Mouse (Mus musculus) layer of hippocampus, adult 18-20 months (tissue): ENCODE measurements around the gene Nt5c2. TPM values are rescaled to one million over a fixed set of nuclear protein-coding genes. Genes with fewer than 3 reads are reported as not detected.

ENCODE experiments used
- DNase-seq, 2 experiments: peaks; one replicate each; pipeline ENCODE4 v3.0.0; 2022; ENCODE audit warnings: low spot score in 2 of 2
- total RNA-seq, 2 experiments: library from RNA; stranded (reverse); gene quantifications; 2 replicates each; pipeline ENCODE4 v1.2.3; 2021

Gene Nt5c2
- total RNA-seq, 2 experiments from 2014 or later = 75.5 to 78.5 TPM

DNA sequence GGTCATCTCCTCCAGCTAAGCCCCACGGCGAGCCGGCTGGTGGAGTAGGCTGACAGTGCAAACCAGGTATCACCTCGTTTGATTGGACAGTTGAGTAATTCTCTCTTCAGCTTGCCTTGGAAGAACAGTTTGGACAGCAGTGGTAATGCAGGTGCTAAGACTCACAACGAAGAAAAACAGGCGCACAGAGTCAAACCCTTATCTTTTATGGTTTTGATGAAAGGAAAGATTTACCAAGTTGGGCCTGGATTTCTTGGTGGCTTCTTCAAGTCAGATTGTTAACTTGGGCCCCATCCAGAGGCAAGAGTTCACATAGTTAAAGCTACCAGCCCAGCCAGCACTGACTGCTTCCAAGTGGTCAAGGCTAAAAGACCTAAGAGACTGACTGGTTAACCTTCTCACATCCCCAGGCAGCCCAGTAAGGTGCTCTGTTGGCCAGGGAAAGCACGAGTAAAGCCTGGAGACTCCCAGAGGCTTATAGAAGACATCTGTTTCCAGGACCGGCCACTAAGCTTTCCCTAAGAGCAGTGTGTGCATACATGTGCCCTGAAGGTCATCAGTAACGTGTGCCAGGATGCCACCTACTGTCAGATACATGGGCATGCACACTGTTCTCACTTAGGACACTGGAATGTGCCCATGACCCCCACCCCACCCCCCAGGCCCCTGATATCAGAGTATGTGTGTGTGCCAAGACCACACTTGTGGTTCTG is 157.5 kb downstream of the Nt5c2 start:
- no peak for DNase-seq

DNA sequence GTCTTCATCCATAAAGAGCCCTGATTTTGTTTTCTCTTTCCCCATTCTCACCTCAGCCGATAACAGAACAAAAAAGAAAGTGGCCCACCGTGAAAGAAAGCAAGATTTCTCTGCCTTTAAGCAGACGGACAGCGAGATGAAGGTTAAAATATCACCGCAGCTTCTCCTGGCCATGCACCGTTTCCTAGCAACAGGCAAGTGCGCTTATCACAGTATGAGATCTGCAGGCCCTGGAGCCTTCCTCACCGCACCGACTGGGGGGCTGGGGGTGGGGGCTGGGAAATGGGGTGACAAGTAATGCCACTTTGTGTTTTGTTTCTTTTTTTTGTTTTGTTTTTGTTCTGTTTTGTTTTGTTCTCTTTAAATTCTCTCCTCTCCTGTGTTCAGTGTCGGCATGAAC is 158.2 kb downstream of the Nt5c2 start:
- DNase-seq = no peak

DNA sequence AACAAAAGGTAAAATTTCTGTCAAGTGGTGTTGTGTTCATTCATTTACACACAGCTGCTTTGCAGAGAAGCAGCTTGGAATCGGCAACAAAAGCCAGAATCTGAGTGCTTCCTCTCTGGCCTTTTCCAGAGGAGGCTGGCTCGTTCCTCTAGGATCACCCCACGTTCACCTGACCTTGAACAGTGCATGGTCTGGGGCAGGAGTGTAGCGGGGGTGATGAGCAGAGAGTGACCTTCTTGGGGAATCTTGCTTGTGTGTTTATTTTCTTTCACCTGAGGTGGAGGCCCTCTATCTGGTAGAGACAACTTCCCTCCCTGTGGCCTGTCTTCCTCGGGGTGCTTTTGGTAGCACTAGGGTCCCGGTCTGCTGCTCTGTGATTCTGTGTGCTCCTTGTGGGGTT is 158.7 kb downstream of the Nt5c2 start:
- no peak for DNase-seq

DNA sequence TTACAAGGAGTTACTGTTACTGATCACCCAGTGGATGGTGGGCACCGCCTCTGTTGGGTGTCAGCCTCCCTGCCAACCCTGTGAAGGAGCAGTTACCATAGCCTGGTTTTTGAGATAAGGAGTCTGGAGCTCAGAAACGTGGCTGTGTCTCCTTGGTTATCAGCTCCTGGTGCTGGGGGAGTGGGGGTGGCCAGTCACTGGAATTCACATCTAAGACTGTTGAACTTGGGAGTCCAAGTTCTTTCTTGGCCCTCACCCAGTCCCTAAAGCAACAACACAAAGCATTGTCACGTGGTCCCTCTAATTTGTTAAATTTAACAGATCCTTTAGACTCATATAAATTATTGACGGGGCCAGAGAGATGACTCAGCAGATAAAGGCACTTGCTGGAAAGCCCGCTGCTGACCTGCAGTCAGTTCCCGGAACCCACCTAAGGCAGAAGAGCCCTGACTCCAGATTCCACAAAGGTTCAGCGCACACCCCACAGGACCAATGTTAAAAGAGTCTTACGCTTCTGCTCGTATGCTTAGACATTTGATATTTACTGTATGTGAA is 165.4 kb downstream of the Nt5c2 start:
- no peak for DNase-seq

DNA sequence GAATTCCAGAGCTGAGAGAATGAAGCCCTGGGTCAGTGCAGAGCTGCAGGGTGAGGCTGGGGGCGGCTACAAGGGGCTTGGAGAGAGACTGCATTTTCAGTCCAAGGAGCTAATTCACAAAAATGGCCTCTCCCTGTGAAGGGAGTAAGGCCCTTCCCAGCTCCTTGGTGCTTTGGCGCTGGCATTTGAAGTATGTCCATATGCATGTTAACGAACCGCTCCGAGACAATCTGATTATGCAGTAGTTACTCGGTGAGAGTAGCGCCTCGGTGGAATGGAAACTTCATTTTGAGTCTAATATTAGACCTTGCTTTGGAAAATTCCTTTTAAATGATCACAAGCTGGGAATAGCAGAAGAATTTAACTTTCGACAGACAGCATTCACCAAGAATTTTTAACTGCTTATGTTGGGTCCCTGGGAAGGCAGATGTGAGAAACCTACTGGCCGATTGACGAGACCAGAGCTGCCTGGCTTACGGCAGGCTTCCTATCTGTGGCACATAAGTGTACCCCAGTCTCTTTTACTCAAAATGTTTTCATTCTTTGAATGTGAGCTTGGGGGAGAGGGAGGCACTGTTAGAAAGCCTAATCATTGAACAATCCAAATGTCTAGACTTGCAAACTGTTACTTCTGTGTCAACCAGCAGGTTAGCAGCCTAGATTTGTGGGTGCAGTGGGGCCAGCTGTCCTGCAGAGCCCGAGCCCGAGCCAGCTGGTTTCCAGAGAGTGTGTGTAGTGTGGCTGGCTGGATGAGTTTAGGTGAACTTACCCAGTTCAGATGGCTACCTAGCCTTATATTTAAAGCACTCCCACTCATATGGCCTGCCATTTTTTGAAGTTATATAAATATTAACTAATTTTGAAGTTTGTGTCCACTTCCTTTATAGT is 166.3 kb downstream of the Nt5c2 start:
- no peak for DNase-seq

DNA sequence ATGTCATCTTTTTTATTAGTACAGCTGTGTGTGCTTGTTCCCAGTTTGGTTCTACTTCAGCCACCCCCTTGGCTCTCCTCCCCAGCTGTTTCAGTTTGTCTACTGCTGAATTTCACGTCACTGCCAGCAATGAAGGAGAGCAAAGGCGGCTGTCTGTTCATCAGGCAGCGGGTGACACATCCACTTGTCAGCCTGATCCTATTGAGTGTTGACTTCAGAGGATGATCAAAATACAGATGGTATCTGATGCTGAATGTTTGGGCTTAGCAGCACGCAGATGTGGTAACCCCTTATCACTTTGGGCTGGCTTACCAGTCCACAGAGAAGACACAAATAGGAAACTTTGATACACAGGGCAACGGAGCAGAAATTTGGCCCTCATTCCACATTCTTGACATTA is 168.5 kb downstream of the Nt5c2 start:
- no peak for DNase-seq

DNA sequence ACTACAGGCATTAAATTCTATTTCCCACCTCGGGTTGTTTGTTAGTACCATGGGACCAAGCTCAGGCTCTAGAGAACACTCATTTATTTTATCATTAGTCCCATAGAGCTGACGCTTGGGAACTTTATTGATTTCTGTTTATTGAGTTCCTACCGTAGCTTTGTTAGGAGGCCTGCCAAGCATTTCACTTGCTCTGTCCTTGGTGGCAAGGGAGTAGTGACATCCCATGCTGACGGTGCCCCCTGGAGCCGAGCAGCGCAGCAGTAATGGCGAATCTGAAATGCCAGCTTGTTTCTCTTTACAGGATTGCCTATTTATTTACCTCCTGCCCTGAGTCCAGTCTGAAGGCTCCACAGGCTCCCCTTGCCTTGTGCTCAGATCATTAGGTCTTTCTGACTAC is 168.9 kb downstream of the Nt5c2 start:
- no peak for DNase-seq

DNA sequence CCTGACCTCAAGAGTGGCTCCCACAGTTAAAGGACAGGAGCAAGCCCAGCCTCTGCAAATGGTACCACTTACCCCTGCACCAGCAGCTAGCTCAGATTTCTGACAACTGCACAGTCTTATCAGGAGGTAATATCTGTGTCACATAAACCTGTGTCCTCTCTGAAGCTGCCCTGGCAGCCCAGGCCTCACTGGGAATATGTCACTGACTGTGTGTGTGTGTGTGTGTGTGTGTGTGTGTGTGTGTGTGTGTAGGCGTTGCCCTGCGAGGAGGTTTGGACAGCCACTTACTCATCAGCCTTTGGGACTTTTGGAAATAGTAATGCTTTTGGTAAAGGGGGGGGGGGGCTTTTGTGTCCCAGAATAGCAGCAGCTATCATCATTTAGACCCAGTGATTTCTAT is 171.9 kb downstream of the Nt5c2 start:
- no peak for DNase-seq

DNA sequence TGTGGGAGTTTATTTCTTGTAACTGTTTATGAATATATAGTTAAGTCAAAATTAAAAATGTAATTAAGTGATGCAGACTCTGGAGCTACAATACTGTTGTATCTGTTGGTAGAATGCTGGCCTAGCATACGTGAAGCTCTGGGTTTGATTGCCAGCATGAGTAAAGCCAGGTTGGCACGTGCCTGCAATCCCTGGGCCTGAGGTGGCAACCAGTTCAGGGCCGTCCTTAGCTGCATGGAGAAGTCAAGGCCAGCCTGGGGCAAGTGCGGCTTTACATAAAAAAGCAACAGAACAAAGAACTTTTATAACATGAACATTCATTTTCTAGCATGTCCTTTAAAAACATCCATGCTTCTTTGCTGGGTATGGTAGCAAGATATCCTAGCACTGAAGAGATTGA is 173.9 kb downstream of the Nt5c2 start:
- no peak for DNase-seq

DNA sequence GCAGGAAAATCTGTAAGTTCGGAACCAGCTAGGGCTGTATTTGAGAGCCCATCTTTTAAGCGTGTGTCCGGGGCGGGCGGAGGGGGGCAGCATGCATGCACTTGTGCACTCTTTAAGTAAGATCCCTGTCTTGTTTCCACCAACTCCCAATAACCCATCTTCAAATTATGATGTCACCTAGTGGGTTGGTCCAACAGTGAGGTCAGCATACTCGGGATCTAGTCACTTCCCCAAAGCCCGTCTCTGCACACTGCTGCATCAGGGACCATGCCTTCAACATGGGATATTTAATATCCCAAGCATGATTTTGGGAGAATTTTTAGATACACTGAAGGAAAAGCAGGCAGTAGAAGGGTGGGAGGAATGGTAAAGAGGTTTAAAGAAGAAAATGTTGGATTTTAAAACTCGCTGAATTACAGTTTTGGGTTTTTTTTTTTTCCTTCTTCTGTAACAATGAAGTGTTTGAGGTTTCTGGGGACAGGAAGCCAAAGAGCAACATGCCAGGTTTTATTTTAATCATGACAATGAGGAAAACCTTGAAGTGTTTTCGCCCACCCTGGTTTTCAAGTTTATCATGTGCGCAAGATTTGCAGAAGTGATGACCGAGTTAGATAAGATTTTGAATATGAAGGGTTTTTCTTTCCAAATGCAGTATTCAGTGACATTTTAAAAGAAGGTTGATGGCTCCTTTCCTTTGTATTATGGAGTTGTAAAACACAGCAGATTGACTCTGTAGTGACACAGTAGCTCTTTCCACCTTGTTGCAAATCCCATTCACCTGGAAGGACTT is 177.5 kb downstream of the Nt5c2 start:
- DNase-seq = no peak

DNA sequence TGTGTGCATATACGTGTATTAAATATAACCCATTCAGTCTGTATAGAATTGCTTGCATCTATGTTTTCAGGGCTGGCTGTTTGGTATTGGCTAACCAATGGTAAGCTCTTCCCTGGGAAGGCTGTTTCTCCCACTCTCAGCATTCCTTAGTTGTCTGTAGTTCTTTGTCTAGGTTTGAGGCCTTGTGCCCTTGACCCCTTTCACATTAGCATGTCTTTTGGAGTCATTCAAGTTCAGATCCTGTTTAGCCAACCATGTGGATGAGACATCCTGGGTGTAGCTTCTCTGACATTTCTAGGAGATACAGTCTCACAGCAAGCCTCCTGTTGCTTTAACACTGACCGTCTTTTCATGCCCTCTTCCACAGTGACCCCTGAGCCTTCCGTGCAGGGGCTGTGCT is 178.9 kb downstream of the Nt5c2 start:
- DNase-seq = no peak

DNA sequence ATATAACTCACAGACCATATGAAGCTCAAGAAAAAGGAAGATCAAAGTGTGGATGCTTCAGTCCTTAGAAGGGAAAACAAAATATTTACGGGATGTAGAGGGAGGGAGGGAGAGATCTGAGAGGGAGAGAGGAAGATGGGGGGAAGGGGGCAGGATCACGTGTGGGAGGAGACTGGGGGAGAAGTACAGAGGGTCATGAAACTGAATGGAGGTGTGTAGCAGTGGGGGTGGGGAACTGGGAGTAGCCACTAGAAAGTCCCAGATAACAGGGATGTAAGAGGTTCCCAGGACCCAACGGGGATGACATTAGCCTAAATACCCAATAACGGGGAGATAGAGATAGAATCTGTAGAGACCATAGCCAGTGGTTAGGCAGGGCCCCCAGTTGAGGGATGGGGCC is 179.6 kb downstream of the Nt5c2 start:
- no peak for DNase-seq

DNA sequence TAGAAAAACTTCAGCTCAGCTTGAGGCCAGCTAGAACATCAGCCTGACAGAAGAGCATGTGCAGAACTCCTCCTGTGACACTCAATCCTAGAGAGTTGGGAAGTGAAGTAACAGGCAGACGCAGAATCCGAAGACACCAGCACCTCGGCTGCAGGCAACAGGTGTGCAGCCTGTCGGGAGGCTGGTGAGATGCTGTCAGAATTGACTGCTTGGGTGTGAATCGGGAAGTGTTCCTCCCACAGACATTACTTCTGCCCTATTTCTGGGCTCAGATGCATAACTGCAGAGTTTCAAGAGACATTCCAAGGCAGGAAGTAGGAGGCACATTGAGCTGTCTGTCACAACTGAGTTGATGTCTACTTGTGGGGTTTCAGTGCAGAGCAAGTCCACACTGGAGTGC is 180.7 kb downstream of the Nt5c2 start:
- DNase-seq = peak in 1 of 2 experiments; percentile 25

Other genes with a start within 250 kb of the Nt5c2 start
- 100 to 1,000 TPM; 183 to 187 TPM for gene Ina, start 455 bp downstream of the Nt5c2 start, total RNA-seq
- 10 to 100 TPM; 19.8 to 20.8 TPM for gene Pcgf6, start 35.8 kb upstream of the Nt5c2 start, total RNA-seq
- 1 to 10 TPM; 6.9 to 7.0 TPM for gene Taf5, start 52.6 kb upstream of the Nt5c2 start, total RNA-seq
- gene Usmg5, start 75.5 kb upstream of the Nt5c2 start, total RNA-seq = 100 to 1,000 TPM; 748 to 765 TPM
- gene Pdcd11, start 75.6 kb upstream of the Nt5c2 start, total RNA-seq = 10 to 100 TPM; 16.9 to 18.3 TPM
- 1 to 10 TPM; 5.4 to 6.3 TPM for gene Calhm2, start 123.1 kb upstream of the Nt5c2 start, total RNA-seq
- gene Calhm1, start 129.1 kb upstream of the Nt5c2 start, total RNA-seq = not detected
- gene Calhm3, start 142.6 kb upstream of the Nt5c2 start, total RNA-seq = not detected
- 100 to 1,000 TPM; 194 to 204 TPM for gene Neurl1a, start 163.7 kb upstream of the Nt5c2 start, total RNA-seq